ENCODE assay signal across 8 mouse cellular contexts in the genomic region with DNA sequence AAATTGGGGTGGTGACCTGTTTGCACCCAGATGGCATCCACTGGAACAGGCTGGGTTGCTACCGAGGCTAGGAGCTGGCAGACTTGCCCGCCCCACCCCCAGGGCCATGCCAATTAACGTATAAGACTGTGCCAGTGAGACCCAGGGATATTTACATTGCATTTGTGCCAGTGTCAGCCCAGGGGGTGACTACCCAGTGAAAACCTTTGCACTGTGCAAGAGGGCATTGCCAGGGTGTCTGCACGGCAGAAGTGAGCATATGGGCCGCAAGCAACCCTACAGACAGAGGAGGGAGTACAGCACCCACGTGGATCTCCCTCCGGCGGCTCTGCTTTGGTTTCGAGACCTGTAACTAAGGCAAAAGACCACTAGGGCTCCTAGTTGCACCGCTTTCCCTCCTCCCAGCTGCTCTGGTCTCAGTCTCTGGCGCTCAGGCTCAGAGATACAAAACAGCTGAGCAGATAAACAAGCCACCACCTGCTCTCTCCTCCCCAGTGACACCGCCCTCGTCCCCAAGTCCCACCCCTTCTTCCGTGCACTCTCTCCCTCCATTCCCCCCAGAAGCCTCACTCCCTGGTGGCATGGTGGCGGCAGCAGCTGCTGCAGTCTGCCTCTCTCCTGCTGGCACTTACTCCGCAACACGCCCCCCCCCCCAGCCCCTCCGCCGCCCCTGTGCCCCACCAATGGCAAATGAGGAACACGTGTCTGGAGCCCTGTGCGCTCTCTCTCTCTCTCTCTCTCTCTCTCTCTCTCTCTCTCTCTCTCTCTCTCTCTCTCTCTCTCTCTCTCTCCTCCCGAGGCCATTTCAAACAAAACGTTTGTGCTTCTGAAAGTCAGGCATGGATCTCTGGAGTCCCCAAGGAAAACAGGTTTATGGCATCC. TPM values are rescaled to one million over a fixed set of nuclear protein-coding genes. Genes with fewer than 3 reads are reported as not detected.
DNase-seq lines count a peak whose midpoint lies in the region; ATAC-seq and TF ChIP-seq lines count a peak whose summit lies in the region.

No protein-coding gene starts in this region.

- no peaks in the 10 kb centered on the region for H3K9me3 ChIP-seq in embryonic facial prominence, embryonic 11.5 days (replicated peaks; ENCODE audit: control insufficient read depth, low read length)
- no peaks in the 10 kb centered on the region for H3K9me3 ChIP-seq in kidney, embryonic 16.5 days (ENCODE audit: low read length)
- H3K9me3 ChIP-seq in liver, embryonic 12.5 days (replicated peaks): no peaks in the 10 kb centered on the region

- peak; percentile 80 for ATAC-seq in embryonic facial prominence, embryonic 11.5 days (replicated peaks; ENCODE audit: insufficient number of reproducible peaks, low FRiP score, low TSS enrichment, low read depth)
- peak; percentile 85 for ATAC-seq in kidney, embryonic 16.5 days (ENCODE audit: low FRiP score, low TSS enrichment)
- ATAC-seq in liver, embryonic 12.5 days: peak; percentile 98

- H3K4me1 ChIP-seq in embryonic facial prominence, embryonic 11.5 days (ENCODE audit: control insufficient read depth, insufficient read depth, low read length): 0 out of 2 replicates have a peak, but pooled peaks cover 6% of the 10 kb centered on the region
- peaks cover 20% of the 10 kb centered on the region for H3K4me1 ChIP-seq in kidney, embryonic 16.5 days (ENCODE audit: insufficient read depth, low read length)
- peaks cover 48% of the 10 kb centered on the region for H3K4me1 ChIP-seq in liver, embryonic 12.5 days

- 0% methylated on average over 20 of the region's 23 CpGs for WGBS in embryonic facial prominence, embryonic 11.5 days
- WGBS in kidney, embryonic 16.5 days: under 1% methylated on average over 23 of the region's 23 CpGs
- 2% methylated on average over 19 of the region's 23 CpGs for WGBS in liver, embryonic 12.5 days (ENCODE audit: insufficient replicate concordance)

- H3K4me3 ChIP-seq in C2C12 (ENCODE audit: insufficient read depth, poor library complexity, severe bottlenecking): no peak overlapping the region
- H3K4me3 ChIP-seq in embryonic facial prominence, embryonic 11.5 days (ENCODE audit: low read depth, low read length): peak overlapping the region; percentile 34
- peak overlapping the region; percentile 44 for H3K4me3 ChIP-seq in kidney, embryonic 16.5 days (ENCODE audit: low read length)
- peak overlapping the region; percentile 58 for H3K4me3 ChIP-seq in liver, embryonic 12.5 days

- H3ac ChIP-seq in C2C12 (ENCODE audit: control insufficient read depth, insufficient read length, low read depth): peak overlapping the region; percentile 32

- no peak for TF ChIP-seq CTCF in C2C12 (IDR thresholded peaks at IDR 0.05; ENCODE audit: control insufficient read depth, insufficient read depth, insufficient read length)

- H3K79me3 ChIP-seq in C2C12 (ENCODE audit: low read depth): no peaks in the 10 kb centered on the region

- no peak overlapping the region for H3K27ac ChIP-seq in embryonic facial prominence, embryonic 11.5 days (replicated peaks; ENCODE audit: low read depth, low read length)
- peak overlapping the region; percentile 61 for H3K27ac ChIP-seq in kidney, embryonic 16.5 days (ENCODE audit: low read length)
- H3K27ac ChIP-seq in liver, embryonic 12.5 days: peak overlapping the region; percentile 82

- peaks cover 16% of the 10 kb centered on the region for H3K27me3 ChIP-seq in C2C12 (ENCODE audit: control insufficient read depth, insufficient read depth, insufficient read length)
- H3K27me3 ChIP-seq in embryonic facial prominence, embryonic 11.5 days (ENCODE audit: control insufficient read depth, insufficient read depth, low read length): 0 out of 2 replicates have a peak, but pooled peaks cover 3% of the 10 kb centered on the region
- no peaks in the 10 kb centered on the region; the same call in 1 of the 2 replicates for H3K27me3 ChIP-seq in kidney, embryonic 16.5 days (ENCODE audit: insufficient read depth, low read length)
- H3K27me3 ChIP-seq in liver, embryonic 12.5 days (replicated peaks): peaks cover 13% of the 10 kb centered on the region

- no peaks in the 10 kb centered on the region for H3K36me3 ChIP-seq in C2C12 (ENCODE audit: control insufficient read depth, insufficient read depth)
- H3K36me3 ChIP-seq in embryonic facial prominence, embryonic 11.5 days (replicated peaks; ENCODE audit: control insufficient read depth, insufficient read depth, low read depth, low read length): no peaks in the 10 kb centered on the region
- H3K36me3 ChIP-seq in kidney, embryonic 16.5 days (ENCODE audit: insufficient read depth, low read length): no peaks in the 10 kb centered on the region
- H3K36me3 ChIP-seq in liver, embryonic 12.5 days: no peaks in the 10 kb centered on the region

- H3K9ac ChIP-seq in embryonic facial prominence, embryonic 11.5 days (replicated peaks; ENCODE audit: low read length): peak overlapping the region; percentile 43
- H3K9ac ChIP-seq in kidney, embryonic 16.5 days (replicated peaks; ENCODE audit: low read length): peak overlapping the region; percentile 46
- peak overlapping the region; percentile 65 for H3K9ac ChIP-seq in liver, embryonic 12.5 days

- peak overlapping the region; percentile 75 for H3K4me2 ChIP-seq in embryonic facial prominence, embryonic 11.5 days (ENCODE audit: low read depth, low read length)
- peak overlapping the region; percentile 84 for H3K4me2 ChIP-seq in kidney, embryonic 16.5 days (replicated peaks; ENCODE audit: low read depth, low read length)
- peak overlapping the region; percentile 87 for H3K4me2 ChIP-seq in liver, embryonic 12.5 days

- no peaks in the 10 kb centered on the region for H3K79me2 ChIP-seq in C2C12 (ENCODE audit: control insufficient read depth, insufficient read depth)

- DNase-seq in adrenal gland, postnatal 14 days: peak; percentile 72
- DNase-seq in embryonic facial prominence, embryonic 11.5 days (ENCODE audit: low spot score): peak; percentile 86
- peak; percentile 61 to 69 for DNase-seq in heart, adult 9 months (ENCODE audit: low spot score in 2 of 2)
- DNase-seq in naive thymus-derived CD4-positive, alpha-beta T cell, adult 2 months (ENCODE audit: low read depth): peak; percentile 72
- peak; percentile 50 for DNase-seq in telencephalon, adult 2 months (ENCODE audit: low read depth, low spot score)

TF ChIP-seq in C2C12, 6 proteins besides CTCF, POLR2A, EP300 and RAD21:
- TF ChIP-seq MYOD1 (IDR thresholded peaks at IDR 0.05; ENCODE audit: control insufficient read depth, insufficient read length, low read depth): no peak
TF ChIP-seq in C2C12: peak in this region for 0.

RNA-seq across cellular contexts. Expression of a gene that starts 49.0 kb away (rescaled TPM):
- 10.2 TPM for polyA plus RNA-seq in C2C12 (2012; fragmentation: generic; extraction: Trizol)
- 25.6 and 29.9 TPM in 2 replicates for total RNA-seq in adrenal gland, postnatal 14 days (2021)
- 13.3 and 14.2 TPM in 2 replicates for polyA plus RNA-seq in embryonic facial prominence, embryonic 11.5 days (2014; fragmentation: Nextera tagmentation; extraction: Ambion mirVana)
- 22.1 and 23.6 TPM in 2 replicates for polyA plus RNA-seq in kidney, embryonic 16.5 days (2015; fragmentation: Nextera tagmentation; extraction: Ambion mirVana)
- 15.6 and 16.0 TPM in 2 replicates for polyA plus RNA-seq in liver, embryonic 12.5 days (2016; fragmentation: Nextera tagmentation; extraction: Ambion mirVana)
